Mouse (Mus musculus) thymus, postnatal 4 days (tissue): ENCODE data around the gene March10.

Experiments used
- DNase-seq: peaks from one replicate; pipeline ENCODE4 v3.0.0; 2021

Gene March10

DNA sequence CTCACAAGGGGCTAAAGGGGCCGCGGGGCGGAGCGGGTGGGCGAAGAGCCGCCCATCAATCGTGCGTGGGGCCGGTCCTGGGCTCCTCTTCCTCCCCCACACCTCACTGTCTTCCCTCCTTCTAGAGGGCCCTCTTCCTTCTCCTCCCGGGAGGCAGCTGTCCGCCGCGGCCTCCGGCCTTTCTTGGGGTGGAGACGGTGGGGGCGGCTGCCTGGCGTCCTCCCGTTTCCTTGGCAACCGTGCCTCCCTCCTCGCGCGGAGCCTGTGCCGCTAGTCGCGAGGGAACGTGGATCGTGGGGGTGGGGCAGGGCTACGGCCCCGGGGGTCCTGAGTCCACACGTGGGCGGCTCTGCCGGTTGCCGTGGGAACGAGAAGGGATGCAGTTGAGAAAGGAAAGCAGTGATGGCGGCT is at the start of gene March10:
Gene March10 (minus strand): TSS at position 239 of the 411 bp plus-strand sequence.
- DNase-seq = peak; percentile 28

DNA sequence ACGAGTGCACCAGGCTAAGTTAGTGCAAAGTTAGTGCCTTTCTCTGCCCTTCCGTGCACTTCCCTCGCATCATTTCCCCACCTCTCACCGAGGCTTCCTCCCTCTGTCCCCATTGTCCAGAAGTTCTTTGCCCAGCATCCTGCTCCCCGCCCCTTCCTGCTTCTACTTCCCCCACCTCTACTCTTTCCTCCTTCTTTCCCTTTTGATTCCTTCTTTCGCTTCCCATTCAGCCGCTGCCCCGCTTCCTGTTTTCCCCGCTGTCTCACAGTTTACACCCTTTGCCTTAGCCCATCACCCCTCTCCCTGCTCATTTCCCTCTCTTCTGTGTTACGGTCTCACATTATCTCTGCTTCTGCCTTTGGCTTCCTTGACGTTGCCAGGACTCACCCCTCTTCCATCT is 49.8 kb upstream of the March10 start:
- no peak for DNase-seq

DNA sequence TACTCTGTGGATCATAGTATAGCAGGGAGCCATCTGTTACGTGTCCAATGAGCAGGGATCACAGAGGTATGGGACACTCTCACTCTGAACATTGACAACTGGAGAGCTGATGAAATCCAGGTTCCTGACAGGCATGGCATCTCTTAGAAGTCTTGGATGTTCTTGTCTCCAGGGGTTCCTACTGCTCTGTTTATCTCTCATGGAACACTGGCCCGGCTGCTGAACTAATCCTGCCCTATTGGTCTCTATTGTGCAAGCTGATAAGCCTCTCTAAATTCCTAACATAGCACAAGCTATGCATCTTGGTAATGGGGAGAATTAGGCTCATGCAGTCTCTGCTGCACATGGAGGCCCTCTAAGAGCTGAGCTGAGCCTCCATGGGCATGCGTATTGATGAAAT is 48.5 kb upstream of the March10 start:
- DNase-seq = no peak

DNA sequence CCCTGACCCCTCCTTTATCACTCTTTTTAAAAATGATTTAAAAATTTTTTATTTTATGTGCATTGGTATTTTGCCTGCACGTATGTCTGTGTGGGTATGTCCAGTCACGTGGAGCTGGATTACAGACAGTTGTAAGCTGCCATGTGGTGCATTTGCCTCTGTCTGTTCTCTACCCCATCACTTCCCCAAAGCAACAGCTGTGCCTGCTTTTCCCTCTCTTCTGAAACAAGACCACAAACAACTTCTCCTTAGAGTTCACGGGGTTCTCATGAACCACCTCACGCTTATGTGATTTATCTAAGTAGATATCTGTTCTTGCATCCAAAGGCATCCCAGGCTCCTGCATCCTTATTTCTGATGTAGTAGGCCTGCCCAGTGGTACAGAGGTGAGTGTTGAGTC is 45.8 kb upstream of the March10 start:
- DNase-seq = no peak

DNA sequence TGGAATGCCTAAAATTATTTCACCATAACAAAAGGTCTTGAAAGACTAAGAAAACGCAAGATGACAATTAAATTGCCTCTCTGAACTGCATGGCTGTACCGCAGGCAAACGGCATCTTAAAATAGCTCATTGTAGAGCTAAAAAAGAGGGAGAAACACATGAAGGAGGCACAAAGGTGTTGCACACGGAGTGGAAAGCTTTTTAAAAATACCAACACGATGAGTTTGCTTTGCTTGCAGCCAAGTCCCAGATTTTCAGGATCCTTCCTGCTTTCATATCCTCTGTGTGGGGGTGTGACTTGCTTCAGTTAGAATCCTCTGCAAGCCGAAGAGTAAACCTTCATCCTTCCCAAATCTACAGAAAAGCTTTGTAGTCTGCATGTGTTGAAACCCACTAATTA is 41.0 kb upstream of the March10 start:
- DNase-seq = no peak

DNA sequence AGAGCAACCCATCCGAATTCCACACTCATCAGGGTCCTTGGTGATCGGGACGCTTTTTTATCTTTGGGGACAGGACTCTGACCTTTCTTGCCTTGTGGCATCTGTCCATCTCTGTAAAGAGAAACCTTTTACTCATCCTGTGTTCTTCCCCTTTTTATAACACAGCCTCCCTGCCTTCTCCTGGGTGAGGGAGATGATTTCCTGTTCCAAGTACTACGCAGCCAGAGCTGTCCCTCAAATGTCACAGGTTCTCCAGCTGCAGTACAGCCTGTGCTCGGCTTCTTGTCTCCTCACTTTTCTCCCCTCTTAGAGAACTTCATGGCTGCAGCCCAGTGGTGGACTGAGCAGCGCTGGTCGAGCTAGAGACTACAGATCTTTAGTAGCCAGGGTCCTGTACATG is 40.1 kb upstream of the March10 start:
- DNase-seq = no peak

DNA sequence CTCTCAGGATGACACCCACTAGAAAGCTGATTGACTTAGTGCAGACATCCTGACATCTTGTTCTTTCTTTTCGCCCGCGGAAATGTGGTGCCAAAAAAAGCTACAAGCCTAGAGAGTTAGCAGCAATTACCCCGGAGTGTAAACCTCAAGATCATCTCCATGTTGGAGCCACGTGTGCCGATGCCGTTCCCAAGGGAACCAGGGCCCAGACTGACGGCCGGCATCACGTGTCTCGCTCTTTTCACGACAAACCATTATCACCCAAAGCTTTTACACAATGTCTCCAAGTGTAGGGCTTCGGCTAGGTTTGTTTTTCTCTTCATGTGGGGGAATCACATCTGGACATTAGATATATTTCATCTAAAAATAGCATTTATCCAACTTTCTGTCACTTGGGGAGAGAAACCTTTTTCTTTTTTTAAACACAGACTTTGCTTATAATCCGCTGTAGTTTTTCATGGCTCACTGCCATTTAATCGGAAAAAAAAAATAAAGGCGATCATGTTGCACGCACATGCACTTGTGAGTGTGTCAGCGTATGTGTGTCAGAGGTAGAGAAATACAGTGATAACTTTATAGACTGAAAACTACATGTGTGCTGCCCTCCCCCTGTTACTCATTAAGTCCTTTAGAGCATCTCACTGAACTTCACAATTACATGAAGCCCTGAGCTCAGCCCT is 39.2 kb upstream of the March10 start:
- DNase-seq = no peak

DNA sequence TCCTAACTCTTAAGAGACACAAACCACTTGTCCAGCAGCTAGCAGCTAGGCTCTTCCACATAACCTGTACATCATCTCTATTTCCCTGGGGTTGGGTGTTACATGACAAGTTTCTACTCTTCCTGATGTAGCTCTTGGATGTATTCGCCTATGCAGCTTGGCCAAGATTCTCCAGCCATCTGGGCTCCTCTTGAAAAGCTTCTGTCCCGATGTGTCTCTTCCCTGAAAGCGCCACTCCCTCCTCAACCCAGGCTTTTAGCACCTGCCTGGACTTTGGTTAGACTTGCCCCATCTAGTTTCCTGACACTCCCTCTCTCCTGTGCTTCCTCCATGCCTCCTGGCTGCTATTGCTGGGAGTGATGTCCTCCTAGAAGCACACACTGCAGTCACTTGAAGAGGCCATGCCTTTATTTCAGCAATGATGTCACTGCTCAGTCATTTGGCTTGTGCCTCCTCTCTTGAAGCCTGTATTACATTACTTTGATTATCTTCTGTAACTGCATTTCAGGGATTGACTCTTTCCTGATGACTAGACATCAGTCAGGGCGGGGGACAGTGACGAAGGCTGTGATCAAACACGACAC is 38.3 kb upstream of the March10 start:
- DNase-seq = no peak

DNA sequence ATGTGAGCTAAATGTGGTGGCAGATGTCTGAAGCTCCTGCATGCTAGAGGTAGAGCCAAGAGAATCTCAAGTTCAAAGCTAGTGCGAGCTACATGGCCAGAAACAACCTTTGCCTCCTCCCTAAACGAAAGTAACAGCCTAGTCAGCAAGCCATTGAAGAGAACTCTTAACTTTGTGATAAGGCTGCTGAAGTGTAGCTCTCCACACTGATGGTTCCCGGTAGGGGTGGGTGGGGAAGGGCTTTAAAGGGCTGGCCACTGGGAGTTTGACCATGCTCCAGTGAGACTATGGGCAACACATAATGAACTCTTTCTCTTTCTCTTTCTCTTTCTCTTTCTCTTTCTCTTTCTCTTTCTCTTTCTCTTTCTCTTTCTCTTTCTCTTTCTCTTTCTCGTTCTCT is 35.9 kb upstream of the March10 start:
- no peak for DNase-seq

DNA sequence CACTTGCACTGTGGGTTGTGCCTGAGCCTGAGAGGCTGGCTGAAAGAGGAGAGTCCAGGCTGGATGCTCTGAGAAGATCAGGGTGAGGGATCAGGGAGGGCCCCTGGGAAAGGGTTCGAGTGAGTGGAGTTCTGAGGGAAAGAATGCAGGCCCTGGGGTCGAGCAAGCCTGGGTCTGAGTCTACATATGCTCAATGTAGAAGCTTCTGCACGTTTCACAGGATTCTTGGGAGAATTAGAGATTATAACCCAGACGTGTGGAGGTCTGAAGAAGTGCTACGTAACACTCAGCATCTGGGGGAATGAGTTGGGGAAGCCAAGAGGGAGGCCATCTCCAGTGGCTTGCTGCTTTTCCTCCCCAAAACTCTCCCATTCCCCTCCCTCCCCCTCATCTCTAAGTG is 34.4 kb upstream of the March10 start:
- DNase-seq = no peak

DNA sequence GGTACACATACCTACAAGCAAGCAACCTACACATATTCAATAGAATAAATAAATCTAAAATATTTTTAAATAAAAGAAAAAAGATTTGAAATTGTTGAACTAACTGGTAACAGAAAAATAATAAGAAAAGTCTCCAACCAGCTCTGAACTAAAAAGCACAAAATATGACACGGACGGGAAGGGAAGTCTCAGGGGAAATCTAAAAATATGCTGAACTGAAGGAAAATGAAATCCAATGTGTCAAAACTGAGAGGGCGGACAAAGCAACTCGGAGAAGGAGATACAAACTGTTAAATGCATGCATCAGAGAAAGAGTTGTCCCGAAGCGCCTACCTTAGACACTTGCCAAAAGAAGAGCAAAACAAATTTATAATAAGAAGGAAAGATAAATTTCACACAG is 28.9 kb upstream of the March10 start:
- DNase-seq = no peak

DNA sequence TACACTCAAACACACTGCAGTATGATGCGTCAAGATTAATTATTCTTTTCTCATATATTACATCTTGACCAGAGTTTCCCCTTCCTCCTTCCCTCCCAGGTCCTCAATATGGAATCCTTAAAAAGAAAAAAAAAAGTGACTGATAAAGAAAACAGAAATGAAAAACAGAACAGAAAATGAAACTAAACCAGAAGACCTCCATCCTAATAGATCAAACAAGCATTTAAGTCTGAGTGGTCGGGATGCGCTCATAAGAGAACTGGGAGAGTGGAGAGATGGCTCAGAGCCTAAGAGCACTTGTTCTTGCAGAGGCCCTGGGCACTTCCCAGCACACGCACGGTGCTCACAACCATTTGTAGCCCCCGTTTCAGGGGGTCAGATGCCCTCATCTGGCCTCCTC is 28.5 kb upstream of the March10 start:
- no peak for DNase-seq

DNA sequence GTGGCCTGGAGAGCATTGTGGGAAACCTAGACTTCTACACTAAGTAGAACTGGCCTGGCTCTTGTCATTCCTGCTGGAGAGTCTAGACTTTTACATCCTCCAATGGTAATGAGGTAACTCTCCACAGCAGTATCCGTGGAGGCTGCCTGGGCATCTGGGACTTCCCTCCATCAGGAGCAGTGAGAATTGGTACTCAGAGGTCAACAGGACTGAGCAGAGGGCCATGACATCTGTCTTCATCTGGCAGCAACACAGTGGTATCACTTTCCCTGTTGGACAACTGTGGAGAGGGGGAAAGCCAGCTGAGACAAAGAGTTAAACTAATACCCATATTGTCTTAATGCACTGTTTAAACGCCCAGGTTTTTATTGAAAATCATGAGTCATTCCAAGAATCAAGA is 26.2 kb upstream of the March10 start:
- DNase-seq = no peak

DNA sequence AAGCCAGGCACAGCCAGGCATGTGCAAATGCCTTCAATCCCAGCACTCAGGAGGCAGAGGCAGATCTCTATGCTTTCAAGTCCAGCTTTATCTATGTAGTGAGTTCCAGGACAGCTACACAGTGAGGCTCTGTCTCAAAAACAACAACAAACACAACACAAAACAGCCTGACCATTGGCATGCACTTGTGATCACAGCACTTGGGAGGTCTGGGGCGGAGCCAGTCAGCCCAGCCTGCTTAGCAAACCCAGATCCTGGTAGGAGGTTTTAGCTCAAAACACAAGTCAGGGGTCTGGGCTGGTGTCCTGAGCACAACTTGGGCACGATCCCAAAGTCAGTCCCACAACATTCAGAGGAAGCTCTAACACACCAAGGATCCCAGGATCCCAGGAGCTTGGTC is 18.2 kb upstream of the March10 start:
- no peak for DNase-seq

DNA sequence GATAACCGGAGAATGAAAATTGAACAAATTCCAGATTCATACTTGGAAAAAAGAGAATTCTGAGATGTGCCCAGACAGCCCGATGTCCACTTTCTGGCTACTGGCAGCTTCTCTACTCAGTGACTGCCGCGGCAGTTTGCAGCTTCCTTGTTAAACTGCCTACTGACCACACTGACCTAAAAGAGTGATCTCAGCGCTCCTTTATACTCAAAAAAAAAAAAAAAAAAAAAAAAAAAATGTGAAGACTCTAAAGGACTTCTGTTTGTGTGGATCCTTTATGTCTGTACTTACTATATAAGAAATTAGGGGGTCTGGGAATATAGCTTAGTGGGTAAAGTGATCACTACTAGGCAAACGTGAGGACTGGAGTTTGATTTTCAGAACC is 17.8 kb upstream of the March10 start:
- DNase-seq = no peak

DNA sequence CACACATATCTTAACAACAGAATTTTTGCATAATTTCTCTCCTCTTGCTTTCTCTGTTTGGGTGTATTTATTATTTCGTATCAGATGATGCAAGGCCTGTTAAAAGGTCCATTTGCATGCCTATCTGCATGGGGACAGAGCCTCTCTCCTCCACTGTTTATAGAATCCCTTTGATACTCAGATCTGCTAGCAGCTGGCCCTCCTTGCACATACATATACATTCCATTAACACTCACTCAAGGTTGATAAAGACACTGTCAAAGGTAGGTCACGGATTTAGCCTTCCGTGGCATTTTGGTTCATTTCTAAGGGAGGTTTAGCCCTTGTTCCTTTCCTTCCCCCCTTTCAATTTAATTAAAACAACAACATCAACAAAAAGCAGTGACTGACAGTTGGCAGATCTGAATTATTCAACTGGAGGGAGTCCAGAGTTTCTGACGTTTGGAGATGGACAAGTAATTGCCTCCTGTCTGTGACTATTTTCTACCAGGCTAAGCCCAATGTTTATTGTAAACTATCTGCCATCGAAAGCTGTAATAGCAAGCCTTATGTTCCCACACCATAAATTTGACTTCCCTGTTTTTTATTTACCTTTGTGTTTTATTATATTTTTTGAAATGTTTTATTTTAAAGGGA is 17.3 kb upstream of the March10 start:
- DNase-seq = no peak

DNA sequence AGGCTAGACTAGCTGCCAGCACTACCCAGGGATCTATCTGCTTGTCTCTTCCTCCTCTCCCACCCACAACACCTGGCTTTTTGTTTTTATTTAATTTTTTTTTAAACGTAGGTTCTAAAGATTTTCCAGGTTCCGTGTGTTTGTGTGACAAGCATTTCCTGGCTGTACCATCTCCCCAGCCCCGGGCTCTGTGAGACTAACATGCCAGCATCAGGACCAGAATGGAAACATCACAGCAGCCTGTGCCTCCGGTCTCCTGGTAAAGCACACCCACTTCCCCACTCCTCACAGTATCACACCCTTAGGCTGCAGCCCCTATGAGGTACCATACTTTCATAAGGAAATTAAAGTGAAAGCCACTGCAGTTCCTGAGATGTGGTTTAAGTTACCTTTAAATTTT is 16.1 kb upstream of the March10 start:
- DNase-seq = no peak

DNA sequence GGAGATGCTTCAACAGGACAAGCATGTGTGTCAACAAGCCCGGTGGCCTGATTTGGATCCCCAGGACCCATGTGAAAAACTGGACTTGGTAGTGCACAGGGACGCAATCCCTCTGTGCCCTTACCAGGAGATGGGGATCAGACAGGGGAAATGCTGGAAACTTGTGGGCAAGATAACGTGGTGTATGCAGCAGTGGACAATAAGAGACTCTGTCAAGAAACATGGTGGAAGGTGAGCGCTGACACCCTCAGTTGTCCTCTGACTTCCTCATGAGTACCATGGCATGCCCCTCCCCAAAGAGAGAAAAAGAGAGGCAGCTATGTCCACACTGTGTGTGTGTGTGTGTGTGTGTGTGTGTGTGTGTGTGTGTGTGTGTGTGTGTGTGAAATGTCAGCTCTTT is 14.4 kb upstream of the March10 start:
- DNase-seq = no peak

DNA sequence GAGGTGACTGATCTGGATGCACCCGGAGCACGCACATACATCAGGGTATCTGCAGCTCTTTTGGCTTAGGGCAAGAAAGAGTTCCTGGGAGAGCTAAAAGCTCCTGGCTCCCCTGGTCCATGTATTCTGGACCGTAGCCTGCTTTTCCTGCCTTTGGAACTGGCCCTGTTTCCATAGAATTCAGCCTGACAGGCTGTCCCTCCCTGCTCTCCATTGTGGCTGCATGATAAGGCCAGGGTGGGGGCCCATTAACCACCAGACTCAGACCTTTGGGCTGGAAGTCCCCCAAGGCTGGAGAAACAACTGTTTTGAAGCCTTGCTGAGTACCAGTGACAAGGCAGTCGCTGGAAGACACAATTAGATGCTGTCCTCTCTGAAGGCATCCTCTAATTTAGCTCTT is 13.0 kb upstream of the March10 start:
- no peak for DNase-seq

DNA sequence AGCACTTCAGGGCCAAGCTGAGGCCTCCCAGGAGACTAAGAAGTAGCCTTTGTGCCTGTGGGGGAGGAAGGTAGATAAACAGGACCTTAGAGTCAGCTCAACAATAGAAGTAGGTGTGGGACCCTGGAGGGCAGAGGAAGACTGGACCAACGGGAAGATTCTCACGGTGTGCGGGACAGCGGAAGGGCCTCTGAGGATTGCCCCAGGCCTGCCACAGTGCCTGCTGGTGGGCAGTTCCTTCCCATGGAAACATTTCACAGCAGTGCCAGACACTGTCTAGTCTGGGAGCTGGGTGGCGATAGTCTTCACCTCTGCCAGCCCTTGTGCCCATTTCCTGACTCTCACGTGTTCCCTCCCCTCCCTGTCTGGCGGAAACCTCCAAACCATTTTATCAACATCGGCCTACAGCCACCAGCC is 12.6 kb upstream of the March10 start:
- no peak for DNase-seq

DNA sequence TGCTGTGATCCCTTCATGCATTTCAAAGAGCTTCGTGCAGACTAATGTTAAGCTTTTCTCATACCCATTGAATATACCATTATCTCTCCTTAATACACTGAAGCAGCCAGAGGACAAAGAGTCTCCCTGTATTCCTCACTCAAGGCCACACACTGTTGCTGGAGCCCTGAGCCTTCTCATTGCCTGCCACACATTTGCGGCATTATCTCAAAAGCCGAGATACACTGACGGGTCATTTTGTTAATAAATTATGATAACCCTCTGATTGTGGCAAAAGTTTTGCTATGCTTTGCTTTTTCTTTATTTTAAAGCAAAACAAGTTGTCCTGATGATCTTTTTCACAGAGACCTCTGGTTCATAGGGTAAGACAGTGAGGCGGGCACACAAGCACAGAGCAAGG is 11.9 kb upstream of the March10 start:
- DNase-seq = no peak

DNA sequence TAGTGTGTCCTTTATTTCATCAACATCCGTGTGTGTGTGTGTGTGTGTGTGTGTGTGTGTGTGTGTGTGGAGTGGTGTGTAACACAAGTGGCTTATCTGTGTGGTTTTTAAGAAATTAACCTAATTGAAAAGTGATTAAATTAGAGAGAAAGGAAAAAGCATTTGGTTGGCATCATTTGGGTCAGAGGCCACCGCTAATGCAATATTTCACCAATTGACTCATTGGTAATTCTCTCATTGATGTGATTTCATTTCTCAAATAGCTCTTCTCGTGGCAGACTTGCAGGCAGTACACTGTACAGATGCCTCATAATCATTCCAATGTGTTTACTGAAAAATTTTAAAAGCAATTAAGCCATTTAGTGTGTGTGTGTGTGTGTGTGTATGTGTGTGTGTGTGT is 11.3 kb upstream of the March10 start:
- no peak for DNase-seq

DNA sequence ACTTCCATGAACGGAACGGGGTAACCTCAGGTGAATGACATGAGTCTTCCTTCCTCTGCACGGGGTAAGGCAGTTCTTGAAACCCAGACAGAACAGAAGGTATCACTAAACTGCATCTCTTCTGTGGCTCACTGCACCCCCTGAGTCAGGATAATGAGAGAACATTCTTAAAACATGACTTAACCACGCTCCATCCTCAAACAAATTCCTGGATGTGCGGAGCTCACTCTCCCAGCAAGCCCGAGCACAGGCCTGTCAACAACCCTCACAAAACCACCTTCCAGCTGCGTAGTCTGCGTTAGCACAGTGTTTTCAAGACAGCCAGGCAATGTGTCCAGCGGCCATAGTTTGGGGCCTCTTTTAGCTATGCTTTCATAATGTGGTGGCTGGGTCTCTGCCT is 10.7 kb upstream of the March10 start:
- no peak for DNase-seq

DNA sequence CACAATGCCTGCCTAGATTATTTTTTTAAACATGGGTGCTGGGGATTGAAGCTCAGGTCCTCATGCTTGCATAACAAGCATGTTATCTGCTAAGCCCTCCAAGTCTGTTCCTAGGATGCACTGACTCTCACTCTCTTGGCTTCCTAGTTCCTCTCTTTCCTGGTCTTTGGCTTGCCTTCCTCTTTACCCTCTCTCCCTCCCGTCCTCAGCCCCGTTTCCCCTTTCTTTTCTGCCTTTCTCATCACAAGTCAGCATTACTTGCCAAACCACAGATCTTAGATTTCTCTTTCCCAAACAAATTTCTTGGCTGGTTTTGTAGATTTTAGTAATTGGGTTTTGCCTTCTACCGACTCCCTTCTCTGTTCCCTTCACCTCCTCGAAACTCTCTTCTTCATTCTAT is 10.2 kb upstream of the March10 start:
- DNase-seq = no peak

DNA sequence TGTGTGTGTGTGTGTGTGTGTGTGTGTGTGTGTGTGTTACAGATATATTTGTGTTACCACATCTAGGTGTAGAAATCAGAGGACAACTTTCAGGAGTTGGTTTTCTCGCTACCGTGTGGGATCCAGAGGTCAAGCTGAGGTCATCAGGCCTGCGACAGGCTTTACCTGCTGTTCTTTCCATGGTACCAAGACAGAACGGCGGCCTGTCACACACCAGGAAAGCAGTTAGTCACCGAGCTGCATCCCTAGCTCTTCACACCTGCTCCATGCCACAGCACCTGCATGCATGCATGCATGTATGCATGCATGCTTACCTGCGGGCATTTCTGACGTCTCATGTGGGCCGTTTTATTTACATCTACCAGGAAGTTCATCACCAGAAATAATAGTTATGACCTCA is 9.0 kb upstream of the March10 start:
- no peak for DNase-seq
